Mouse (Mus musculus) limb, embryonic 12.5 days (tissue): ENCODE measurements around the gene Brk1. TPM values are rescaled to one million over a fixed set of nuclear protein-coding genes. Genes with fewer than 3 reads are reported as not detected.

Source experiments
- ATAC-seq: fragments of 200-750 bp; cut with Nextera tagmentation; 2 replicates; pipeline ENCODE4 v1.8.0; 2017; ENCODE audit warnings: low read depth, moderate TSS enrichment; ENCODE audit not compliant: insufficient number of reproducible peaks, insufficient read depth, low FRiP score, low TSS enrichment
- H3K27ac ChIP-seq: fragments of 300-500 bp; sonication (generic); 2 replicates; pipeline ENCODE4 v1.5.1; 2016; ENCODE audit warnings: mild to moderate bottlenecking, moderate library complexity
- H3K27me3 ChIP-seq: fragments of 300-500 bp; sonication (generic); 2 replicates; pipeline ENCODE4 v1.6.1; 2016; ENCODE audit warnings: mild to moderate bottlenecking, moderate library complexity
- H3K36me3 ChIP-seq: fragments of 300-500 bp; sonication (generic); 2 replicates; pipeline ENCODE4 v1.6.1; 2016; ENCODE audit warnings: mild to moderate bottlenecking, moderate library complexity
- H3K4me1 ChIP-seq: fragments of 300-500 bp; sonication (generic); replicated peaks from 2 replicates; pipeline ENCODE4 v1.6.1; 2016
- H3K4me2 ChIP-seq: fragments of 300-500 bp; sonication (generic); 2 replicates; pipeline ENCODE4 v1.6.1; 2016; ENCODE audit warnings: mild to moderate bottlenecking, moderate library complexity
- H3K4me3 ChIP-seq: fragments of 300-500 bp; sonication (generic); replicated peaks from 2 replicates; pipeline ENCODE4 v1.5.1; 2016; ENCODE audit warnings: mild to moderate bottlenecking
- H3K9ac ChIP-seq: fragments of 300-500 bp; sonication (generic); replicated peaks from 2 replicates; pipeline ENCODE4 v1.6.1; 2016; ENCODE audit warnings: mild to moderate bottlenecking, moderate library complexity
- H3K9me3 ChIP-seq: fragments of 300-500 bp; sonication (generic); 2 replicates; pipeline ENCODE4 v1.6.1; 2016; ENCODE audit warnings: mild to moderate bottlenecking, moderate library complexity
- WGBS: fragments of 180-500 bp; shearing (Covaris S2); methylation state at CpG from one replicate; pipeline ENCODE4 v1.1.7; 2016; 5-methylcytosine and 5-hydroxymethylcytosine counted together
- polyA plus RNA-seq: library from polyadenylated mRNA; unstranded; fragments of >200 nt; fragmentation: Nextera tagmentation; extraction: Ambion mirVana; gene quantifications from 2 replicates; pipeline ENCODE4 v1.2.1, GENCODE M21; 2016

Gene Brk1
- polyA plus RNA-seq, 1 experiment from 2014 or later = 206 TPM

DNA sequence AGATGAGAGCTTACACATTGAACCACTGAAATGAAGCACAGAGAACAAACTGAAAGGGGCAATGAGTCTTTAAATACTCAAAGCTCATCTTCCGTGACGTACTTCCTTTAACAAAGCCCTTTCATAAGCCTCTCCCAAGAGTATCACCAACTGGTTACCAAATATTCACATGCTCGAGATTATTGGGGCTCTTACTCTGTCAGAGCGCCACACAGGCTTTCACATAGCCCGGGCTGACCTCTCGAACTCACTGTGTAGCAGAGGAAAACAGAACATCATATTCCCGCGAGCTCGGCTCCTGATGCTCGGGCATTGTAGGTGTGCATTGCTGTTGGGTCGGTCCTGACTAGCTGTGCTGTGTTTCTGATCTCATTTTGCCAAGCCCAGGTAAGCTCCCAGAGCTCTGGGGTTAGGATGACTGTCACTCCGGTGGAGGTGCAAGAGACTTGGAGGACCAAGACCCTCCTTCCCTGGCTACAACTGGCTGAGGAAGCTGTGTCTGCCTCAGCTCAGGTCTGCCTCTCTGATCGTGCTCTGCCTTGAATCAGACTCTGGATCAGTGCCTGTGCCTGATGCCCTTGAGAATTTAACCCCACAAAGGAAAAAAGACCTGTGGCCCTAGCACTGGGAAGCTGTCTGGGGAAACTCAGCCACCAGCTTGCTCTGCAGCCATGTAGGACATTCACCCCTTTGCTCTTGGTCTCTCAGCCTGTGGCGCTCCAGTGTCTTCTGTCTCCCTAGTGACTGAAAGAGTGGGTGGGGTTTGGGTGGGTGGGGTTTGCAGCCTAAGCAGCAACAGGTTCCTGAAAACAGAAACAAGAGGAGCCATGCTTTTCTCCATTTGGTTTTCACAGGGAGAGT lies 56.1 kb downstream of the Brk1 start:
- H3K9me3 ChIP-seq = no peaks in the 10 kb centered on the region
- no peaks in the 10 kb centered on the region for H3K27me3 ChIP-seq
- H3K4me1 ChIP-seq = peaks cover 11% of the 10 kb centered on the region
- no peaks in the 10 kb centered on the region for H3K36me3 ChIP-seq
- H3K4me2 ChIP-seq = no peak overlapping the region
- no peak for ATAC-seq
- H3K9ac ChIP-seq = no peak overlapping the region
- H3K27ac ChIP-seq = no peak overlapping the region
- 71% methylated on average over 14 of the region's 14 CpGs for WGBS
- no peak overlapping the region for H3K4me3 ChIP-seq

DNA sequence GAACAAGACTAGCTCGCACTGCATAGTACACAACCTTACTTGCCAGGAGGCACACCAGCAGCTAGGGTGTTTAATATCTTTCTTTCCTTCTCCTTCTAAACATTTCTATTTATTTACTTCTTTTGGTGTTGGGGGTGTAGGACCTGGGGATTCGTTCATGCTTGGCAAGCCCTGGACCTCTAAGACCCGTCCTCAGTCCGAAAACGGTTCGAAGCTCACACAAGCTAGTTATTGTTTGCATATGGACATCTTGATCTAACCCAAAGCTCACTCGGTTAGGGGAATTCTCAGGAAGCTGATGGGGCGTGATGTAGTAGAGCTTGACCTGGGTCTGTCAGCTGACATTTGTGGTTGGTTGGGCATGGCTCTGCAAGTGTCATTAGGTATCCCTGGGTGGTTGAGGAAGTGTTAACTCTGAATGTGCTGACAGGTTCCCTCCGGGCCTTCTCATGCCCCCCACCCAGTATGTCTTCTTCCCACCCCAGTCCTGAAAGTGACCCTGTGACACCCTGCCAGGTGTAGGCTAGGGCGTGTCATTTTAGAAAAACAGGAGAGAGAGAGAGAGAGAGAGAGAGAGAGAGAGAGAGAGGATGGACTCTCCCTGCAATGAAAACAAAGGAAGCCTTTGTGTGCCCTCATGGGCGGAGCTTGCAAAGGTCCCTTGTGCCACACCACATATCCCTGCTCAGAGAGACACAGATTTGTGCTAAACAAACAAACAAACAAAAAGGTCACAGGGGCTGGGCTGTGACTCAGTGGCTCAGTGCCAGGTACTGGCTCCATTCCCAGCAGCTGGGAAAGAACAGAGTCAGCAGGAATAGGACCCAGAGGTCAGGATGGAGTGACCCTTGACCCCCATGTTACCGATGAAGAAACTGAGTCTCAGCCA lies 57.0 kb downstream of the Brk1 start:
- Histone ChIP-seq H3K4me1 (peaks cover 11% of the 10 kb centered on the region), H3K9me3 (peaks cover 7% of the 10 kb centered on the region), H3K9ac (no peak overlapping the region), H3K4me3 (no peak overlapping the region), H3K36me3 (no peaks in the 10 kb centered on the region), H3K27ac (0 out of 2 replicates have a peak overlapping the region, but pooled peaks have one; percentile 35), H3K4me2 (no peak overlapping the region), H3K27me3 (no peaks in the 10 kb centered on the region)
- WGBS = 66% methylated on average over 12 of the region's 12 CpGs
- ATAC-seq = no peak

DNA sequence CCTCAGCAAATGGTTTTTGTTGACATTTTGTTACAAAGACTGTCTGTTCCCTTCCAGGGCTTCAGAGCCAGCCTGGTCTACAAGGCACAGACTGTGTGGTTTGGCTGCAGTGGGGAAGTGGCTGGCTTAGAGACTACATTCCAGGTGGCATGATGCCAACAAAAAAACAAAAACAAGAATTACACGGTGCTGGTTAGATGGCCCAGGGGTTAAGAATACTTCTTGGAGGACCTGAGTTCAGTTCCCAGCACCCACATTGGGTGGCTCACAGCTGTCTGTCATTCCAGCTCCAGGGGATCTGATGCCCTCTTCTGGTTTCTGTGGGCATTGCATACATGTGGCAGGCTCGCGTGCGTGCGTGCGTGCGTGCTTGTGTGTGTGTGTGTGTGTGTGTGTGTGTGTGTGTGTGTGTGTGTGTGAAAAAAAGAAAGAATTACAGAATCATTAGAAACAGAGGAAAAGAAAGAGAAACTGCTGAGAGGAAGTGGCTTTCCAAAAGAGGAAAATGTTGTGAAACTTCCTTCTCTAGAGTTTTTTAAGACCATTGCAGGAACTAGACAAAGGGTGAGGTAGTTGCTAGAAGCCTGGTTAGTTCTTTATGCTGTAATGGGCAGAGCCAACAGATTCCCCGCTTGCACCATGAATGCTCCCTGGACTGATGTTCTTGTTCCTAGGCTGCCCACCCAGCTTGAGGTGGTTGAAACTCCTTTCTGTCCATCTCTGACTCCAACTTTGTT lies 58.6 kb downstream of the Brk1 start:
- Histone ChIP-seq H3K4me2 (no peak overlapping the region), H3K9ac (no peak overlapping the region), H3K36me3 (no peaks in the 10 kb centered on the region), H3K4me3 (no peak overlapping the region), H3K4me1 (peaks cover 20% of the 10 kb centered on the region), H3K27me3 (no peaks in the 10 kb centered on the region), H3K27ac (no peak overlapping the region), H3K9me3 (peaks cover 7% of the 10 kb centered on the region)
- WGBS = 91% methylated on average over 8 of the region's 8 CpGs
- no peak for ATAC-seq

DNA sequence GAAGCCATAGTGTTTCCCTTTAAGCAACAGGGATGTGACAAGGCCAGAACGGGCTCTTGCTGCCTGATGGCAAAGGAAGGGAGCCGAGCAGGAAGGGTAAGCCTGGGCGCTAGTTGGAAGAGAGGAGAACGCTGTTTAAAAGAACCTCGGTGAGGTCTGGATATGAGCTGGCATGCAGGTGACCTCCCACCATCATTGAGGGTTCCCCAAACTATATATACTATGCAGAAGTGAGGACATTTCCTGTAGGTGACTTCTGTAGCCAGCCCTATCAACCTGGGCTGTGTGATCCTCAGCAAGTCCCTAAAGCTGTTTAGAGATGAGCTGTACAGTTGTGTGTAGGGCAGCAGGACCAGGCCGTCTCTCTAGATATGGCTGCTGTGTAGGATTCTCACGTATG lies 59.7 kb downstream of the Brk1 start:
- ATAC-seq = no peak
- Histone ChIP-seq H3K4me1 (peaks cover 30% of the 10 kb centered on the region), H3K36me3 (no peaks in the 10 kb centered on the region), H3K9ac (no peak overlapping the region), H3K4me3 (no peak overlapping the region), H3K9me3 (peaks cover 7% of the 10 kb centered on the region), H3K27ac (no peak overlapping the region), H3K4me2 (no peak overlapping the region), H3K27me3 (no peaks in the 10 kb centered on the region)
- whole genome bisulfite sequencing = 87% methylated on average over 7 of the region's 7 CpGs

Other genes with a start within 250 kb of the Brk1 start
- gene Tada3, start 226.9 kb upstream of the Brk1 start, polyA plus RNA-seq = 45.4 and 48.9 TPM in 2 replicates
- 336 and 348 TPM in 2 replicates for gene Arpc4, start 226.7 kb upstream of the Brk1 start, polyA plus RNA-seq
- gene Ttll3, start 215.5 kb upstream of the Brk1 start, polyA plus RNA-seq = 6.6 and 8.2 TPM in 2 replicates
- gene Rpusd3, start 185.4 kb upstream of the Brk1 start, polyA plus RNA-seq = 28.0 and 30.9 TPM in 2 replicates
- not detected in 2 replicates for gene Cidec, start 169.0 kb upstream of the Brk1 start, polyA plus RNA-seq
- 75.2 and 77.0 TPM in 2 replicates for gene Jagn1, start 162.2 kb upstream of the Brk1 start, polyA plus RNA-seq
- gene Il17re, start 146.3 kb upstream of the Brk1 start, polyA plus RNA-seq = 3.4 and 3.7 TPM in 2 replicates
- 4.2 and 5.1 TPM in 2 replicates for gene Il17rc, start 133.3 kb upstream of the Brk1 start, polyA plus RNA-seq
- 14.1 and 14.9 TPM in 2 replicates for gene Creld1, start 121.5 kb upstream of the Brk1 start, polyA plus RNA-seq
- gene Prrt3, start 102.8 kb upstream of the Brk1 start, polyA plus RNA-seq = 0.98 and 1.0 TPM in 2 replicates
- 76.4 TPM in 2 replicates for gene Emc3, start 73.1 kb upstream of the Brk1 start, polyA plus RNA-seq
- gene Fancd2, start 73.1 kb upstream of the Brk1 start, polyA plus RNA-seq = 14.8 and 16.1 TPM in 2 replicates
- not detected in 2 replicates for gene Fancd2os, start 4.1 kb upstream of the Brk1 start, polyA plus RNA-seq
- 53.3 and 55.9 TPM in 2 replicates for gene Vhl, start 19.2 kb downstream of the Brk1 start, polyA plus RNA-seq
- gene Irak2, start 33.7 kb downstream of the Brk1 start, polyA plus RNA-seq = 4.1 and 5.4 TPM in 2 replicates
- 0.83 and 1.1 TPM in 2 replicates for gene Tatdn2, start 92.3 kb downstream of the Brk1 start, polyA plus RNA-seq
- gene Ghrl, start 115.1 kb downstream of the Brk1 start, polyA plus RNA-seq = 0.59 and 0.60 TPM in 2 replicates
- 277 and 280 TPM in 2 replicates for gene Sec13, start 136.0 kb downstream of the Brk1 start, polyA plus RNA-seq